Mouse (Mus musculus) left cerebral cortex, postnatal 25 days (tissue): Measurements from ENCODE around the gene Rassf3. TPM values are rescaled to one million over a fixed set of nuclear protein-coding genes. Genes with fewer than 3 reads are reported as not detected.

Experiments
- DNase-seq, 2 experiments: peaks; one replicate each; pipeline ENCODE4 v3.0.0; 2022; ENCODE audit warnings: low spot score in 2 of 2, mixed read lengths in 1 of 2
- intact Hi-C: fragments of 180-260 bp; cut with DNase I; formaldehyde crosslinking; loops from one replicate; pipeline ENCODE4 v1.15.1; 2025
- total RNA-seq, 2 experiments: library from RNA; stranded (reverse); gene quantifications; 2 replicates each; pipeline ENCODE4 v1.2.3; 2021

Rassf3 gene
- total RNA-seq, 2 experiments from 2014 or later: 30.4 to 37.3 TPM

DNA sequence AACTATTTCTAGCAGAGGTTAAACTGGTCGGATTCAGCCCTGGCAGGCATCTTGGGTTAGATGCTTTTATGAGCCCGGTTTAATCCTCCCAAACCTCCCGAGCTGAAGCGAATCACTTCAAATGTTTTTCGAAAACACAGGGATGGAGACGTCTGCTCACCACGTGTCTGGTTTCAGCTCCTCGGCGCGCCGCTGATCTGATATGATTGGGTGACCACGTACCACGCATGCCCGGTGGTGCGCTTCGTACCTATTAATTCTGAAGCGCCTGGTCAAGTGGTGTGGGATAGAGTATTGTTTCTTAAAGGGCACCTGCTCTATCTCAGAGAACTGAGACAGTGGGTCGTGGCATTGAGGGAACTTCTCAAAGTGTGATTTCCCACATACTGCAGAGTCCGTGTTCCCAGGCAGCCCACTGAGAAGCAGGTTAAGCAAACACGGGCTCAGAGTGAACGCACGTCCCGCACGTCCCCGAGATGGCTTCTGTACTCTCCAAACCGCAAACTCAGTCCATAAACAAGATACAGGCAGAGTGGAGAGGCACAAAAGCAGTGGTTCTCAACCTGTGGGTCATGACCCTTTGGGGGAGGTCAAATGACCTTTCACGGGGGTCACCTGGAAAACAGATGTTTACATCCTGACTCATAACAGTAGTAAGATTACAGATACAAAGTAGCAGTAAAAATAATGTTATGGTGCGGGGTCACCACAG is 40.4 kb downstream of the Rassf3 start:
- intact Hi-C loops: no loop called here
- DNase-seq: no peak

GRCm38 (mm10) chr10:121434441-121435103 is 41.6 kb downstream of the Rassf3 start:
- DNase-seq: no peak
- intact Hi-C loops: no loop called here

- no peak for DNase-seq
- intact Hi-C loops: no loop called here
Observed at GRCm38 (mm10) chr10:121432635-121433280, 43.4 kb downstream of the Rassf3 start.

GRCm38 (mm10) chr10:121432041-121432634 is 44.0 kb downstream of the Rassf3 start:
- intact Hi-C loops: no loop called here
- no peak for DNase-seq

GRCm38 (mm10) chr10:121430764-121431540 is 45.2 kb downstream of the Rassf3 start:
- no peak for DNase-seq
- intact Hi-C loops: no loop called here

GRCm38 (mm10) chr10:121429981-121430682 is 46.0 kb downstream of the Rassf3 start:
- no peak for DNase-seq
- intact Hi-C loops: loop anchor here (5.0 kb wide), 1 partner anchor 77 kb away; no protein-coding TSS in a partner anchor

DNA sequence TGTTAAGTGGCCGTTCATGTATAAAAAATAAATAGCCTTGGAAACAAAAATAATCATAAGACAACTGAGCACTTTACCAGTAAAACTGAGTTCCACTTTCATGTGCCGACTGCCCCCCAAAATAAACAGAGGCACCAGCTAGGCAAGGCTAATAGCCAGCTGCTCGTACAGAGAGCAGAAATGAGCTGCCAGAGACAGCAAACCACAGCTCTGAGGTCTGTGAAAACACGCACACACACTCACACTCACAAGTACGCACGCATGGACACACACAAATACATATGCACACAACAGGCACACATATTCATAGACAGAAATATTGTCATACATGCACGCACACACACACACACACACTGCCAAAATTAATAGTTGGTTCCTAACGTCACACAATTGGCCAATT is 46.6 kb downstream of the Rassf3 start:
- no peak for DNase-seq
- intact Hi-C loops: loop anchor here (5.0 kb wide), 1 partner anchor 78 kb away; no protein-coding TSS in a partner anchor

DNA sequence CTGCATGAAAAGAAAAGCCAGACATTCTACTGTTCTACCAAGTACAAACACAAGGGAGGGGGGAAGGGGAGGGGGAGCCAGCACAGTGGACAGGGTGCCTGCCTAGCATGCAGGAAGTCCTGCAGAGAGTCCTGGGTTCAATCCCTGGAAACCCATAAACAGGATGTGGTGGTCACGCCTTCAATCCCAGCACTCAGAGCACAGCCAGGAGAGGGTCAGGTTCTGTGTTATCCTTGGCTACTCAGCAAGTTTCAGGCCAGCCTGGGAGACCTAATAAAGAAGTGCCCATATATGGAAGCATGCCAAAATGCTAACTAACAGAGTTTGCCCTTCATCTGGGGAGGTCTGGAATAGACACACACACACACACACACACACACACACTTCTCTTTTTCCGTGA is 47.1 kb downstream of the Rassf3 start:
- no peak for DNase-seq
- intact Hi-C loops: loop anchor here (5.0 kb wide), 1 partner anchor 78 kb away; no protein-coding TSS in a partner anchor

GRCm38 (mm10) chr10:121428011-121428711 is 48.0 kb downstream of the Rassf3 start:
- peak; percentile 32 to 93 for DNase-seq
- intact Hi-C loops: loop anchor here (1.0 to 5.0 kb wide), 2 partner anchors 44 to 79 kb away; no protein-coding TSS in a partner anchor

DNA sequence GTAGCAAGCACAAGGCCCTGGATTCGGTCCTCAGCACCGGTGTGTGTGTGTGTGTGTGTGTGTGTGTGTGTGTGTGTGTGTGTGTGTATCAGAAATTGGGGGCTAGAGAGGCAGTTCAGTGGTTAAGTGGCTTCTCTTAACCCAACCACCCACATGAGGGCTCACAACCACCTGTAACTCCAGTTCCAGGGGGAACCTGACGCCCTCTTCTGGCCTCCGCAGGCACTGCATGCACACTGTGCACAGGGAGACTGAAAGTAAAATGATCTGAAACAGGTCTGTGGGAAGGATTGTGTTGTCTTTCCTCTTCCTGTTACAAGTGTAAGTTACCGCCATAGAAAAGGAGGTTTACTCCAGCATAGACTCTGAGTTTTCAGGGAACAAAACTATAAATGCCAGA is 49.0 kb downstream of the Rassf3 start:
- no peak for DNase-seq
- intact Hi-C loops: loop anchor here (5.0 kb wide), 1 partner anchor 80 kb away; no protein-coding TSS in a partner anchor

- DNase-seq: no peak
- intact Hi-C loops: loop anchor here (5.0 kb wide), 1 partner anchor 81 kb away; no protein-coding TSS in a partner anchor
Observed at GRCm38 (mm10) chr10:121426458-121427070, 49.6 kb downstream of the Rassf3 start.

DNA sequence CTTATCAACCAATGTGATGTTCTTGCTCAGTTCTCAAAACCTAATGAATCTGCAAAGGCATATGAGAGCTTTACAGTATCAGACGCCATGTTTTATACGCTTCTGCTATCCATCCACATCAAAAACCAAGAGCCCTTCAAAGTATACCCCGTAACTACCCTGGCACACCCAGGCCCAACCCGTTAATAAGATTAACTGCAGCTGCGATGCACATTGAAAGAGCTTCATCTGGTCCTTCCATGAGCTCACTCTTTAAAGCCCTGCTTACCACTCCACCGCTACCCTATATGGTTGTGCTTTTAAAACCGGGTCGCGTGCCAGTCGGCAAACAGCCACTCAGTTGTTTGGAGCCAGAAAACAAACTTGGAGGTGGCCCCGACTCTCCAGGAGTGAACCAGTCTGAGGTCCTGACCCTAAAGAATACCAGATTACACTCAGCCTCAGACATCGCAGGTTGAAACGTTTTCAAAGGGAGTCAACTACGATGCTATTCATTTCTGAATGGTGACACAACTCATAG is 50.6 kb downstream of the Rassf3 start:
- no peak for DNase-seq
- intact Hi-C loops: loop anchor here (5.0 kb wide), 1 partner anchor 82 kb away; no protein-coding TSS in a partner anchor

GRCm38 (mm10) chr10:121425079-121425478 is 51.1 kb downstream of the Rassf3 start:
- intact Hi-C loops: loop anchor here (5.0 kb wide), 1 partner anchor 82 kb away; no protein-coding TSS in a partner anchor

DNA sequence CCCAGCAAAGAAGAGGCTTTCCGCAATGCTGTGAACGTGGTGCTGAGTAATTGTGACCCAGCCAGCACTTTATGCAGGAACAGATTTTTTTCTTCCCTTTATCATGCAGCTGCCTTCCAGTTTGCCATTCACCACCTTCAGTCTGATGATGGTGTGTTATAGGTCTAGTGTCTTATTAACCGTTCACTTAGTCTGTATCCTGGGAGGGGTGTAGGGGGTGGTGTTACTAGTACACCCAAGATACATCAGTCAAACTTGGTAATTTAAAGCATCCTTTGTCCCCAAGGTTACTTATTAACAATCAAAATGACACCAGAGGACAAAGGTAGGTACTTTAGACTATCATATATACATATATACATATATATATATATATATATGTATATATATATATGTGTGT is 51.7 kb downstream of the Rassf3 start:
- no peak for DNase-seq
- intact Hi-C loops: no loop called here

More at GRCm38 (mm10) chr10:121425079-121425478, 51.1 kb downstream of the Rassf3 start:
- no peak for DNase-seq

DNA sequence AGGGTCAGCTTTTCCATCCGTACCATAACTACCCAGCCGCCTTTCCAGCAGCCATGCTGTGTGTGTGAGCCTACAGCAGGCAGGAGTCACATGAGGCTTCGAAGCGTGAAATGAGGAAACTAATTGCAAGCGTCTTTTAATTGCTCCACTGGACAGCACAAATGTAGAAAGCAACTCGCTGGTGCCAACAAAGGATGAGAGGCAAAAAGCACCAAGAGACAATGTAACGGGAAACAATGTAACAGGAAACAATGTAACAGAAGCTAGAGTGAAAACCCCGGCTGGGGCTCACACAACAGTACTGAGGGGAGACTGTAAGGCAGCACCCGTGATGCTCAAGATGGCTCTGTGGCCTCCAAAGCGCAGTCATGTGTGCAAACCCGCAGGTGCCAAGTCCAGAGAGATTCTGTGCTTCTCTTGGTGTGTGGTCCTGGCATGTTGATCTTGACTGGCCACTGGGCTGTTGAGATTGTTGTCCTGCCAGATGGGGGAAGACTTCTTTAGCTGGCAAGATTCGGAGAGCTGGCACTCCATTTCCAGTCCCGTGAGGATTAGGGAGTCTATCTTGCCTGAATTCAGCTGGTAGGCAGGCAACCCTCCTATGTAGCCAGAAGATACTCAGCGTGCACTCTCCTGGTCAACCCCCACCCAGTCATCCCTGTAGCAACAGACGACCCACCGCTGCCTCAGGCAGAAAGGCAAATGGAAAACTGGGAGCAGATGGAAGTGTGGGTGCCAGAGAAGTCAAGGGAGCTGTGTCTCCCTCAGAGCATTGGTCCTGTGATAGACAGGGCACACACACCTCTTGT is 52.4 kb downstream of the Rassf3 start:
- DNase-seq: no peak
- intact Hi-C loops: no loop called here

DNA sequence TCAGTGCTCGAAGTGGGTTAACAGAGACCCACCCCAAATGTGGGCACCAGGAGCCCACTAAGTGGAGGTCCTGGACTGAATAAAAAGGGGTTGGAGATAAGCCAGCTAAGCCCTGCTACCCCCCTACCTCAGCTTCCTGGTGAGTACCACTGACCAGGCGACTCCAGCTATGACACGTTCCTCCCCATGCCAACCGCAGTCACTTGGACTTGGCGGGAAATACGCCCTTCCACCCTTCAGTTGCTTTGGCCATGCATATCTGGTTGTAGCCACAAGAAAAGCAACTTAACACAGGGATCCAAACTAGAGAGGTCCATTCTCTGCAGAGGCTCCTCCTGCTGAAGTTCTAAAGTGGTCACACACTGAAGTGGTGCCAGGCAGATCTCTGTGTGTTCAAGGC is 53.9 kb downstream of the Rassf3 start:
- DNase-seq: no peak
- intact Hi-C loops: no loop called here
